Mouse (Mus musculus): ENCODE measurements at regions not wholly inside any gene's neighbourhood (a gene's known extent, or its start where the extent isn't known, plus 50 kb on each side); places are given as distances from the start of the nearest gene placed in this dataset.

DNA sequence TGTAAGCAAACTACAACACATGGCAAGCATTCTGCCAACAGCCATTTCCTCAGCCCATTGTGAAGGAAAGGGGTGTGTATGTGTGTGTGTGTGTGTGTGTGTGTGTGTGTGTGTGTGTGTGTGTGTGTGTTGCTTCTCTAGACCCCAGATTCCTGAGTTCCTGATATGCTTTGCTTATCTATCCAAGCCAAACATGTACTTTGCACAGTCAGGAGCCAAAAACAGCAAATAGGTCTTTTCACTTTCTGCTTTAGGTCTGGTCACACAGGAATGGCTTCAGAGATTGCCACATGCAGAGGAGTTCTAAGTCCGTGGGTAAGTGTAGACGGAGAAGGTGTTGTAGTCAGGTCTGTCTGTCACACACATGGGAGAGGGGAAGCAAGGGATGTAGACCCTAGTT lies 216.7 kb downstream of the Sec61b start:
- TF ChIP-seq POLR2A (IDR thresholded peaks at IDR 0.05; ENCODE audit: low read depth, low read length) (no peak), CTCF (IDR thresholded peaks at IDR 0.05; ENCODE audit: borderline replicate concordance, insufficient read depth, low read length) (no peak)

All from embryonic fibroblast, embryonic 13.5 days (primary cell).